Mouse (Mus musculus) liver, postnatal 0 days (tissue): ENCODE data around the gene Mcat.

Experiments
- CTCF ChIP-seq: sonication (generic); IDR thresholded peaks from 2 replicates; pipeline ENCODE4 v1.5.1; 2016; ENCODE audit warnings: antibody characterized with exemption, low read depth
- EP300 ChIP-seq: IDR thresholded peaks from 2 replicates; pipeline ENCODE4 v1.6.1; 2016; ENCODE audit warnings: antibody characterized with exemption, low read depth, mild to moderate bottlenecking

DNA sequence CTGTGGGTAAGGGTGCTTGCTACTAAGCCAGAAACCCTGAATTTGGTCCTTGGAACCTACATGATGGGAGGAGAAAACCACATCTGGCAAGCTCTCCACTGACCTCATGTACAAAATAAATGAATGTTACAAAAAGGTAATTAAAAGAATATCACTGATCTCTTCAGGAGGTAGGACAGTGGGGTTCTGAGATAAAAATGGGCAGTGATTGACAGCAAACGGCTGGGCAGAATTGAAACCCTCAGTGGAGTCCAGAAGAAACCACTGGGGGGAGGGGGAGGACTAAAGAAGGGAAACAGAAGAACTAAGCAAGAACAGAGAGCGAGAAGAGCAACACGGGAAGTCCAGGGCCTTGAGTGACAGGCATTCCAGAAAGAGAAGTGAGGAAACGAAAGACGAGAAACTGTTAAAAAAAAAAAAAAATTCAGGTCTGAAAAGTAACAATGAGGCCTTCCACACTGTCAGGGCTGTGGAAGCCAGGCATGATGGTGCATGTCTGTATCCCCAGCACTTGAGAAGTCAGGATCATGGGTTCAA lies 2.6 kb downstream of the Mcat start:
- no peak for TF ChIP-seq EP300
- 0 out of 2 replicates have a peak, but pooled peaks have one; percentile 4 for TF ChIP-seq CTCF
